Mouse (Mus musculus) left cerebral cortex, adult 18-20 months (tissue): ENCODE results near the gene Adam26a. TPM values are rescaled to one million over a fixed set of nuclear protein-coding genes. Genes with fewer than 3 reads are reported as not detected.
"Not testable (repeated sequence)": the region's sequence is repeated elsewhere in the genome, so short reads cannot be mapped to it uniquely, and the experiment has no call there.

ENCODE experiments used
- DNase-seq, 2 experiments: peaks; one replicate each; pipeline ENCODE4 v3.0.0; 2021 to 2022; ENCODE audit warnings: low spot score in 2 of 2, mixed read lengths in 1 of 2
- long read RNA-seq, 2 experiments: library from polyadenylated mRNA; stranded (forward); transcript quantifications; one replicate each; pipeline ENCODE4 v2.0.0; 2021
- total RNA-seq, 2 experiments: library from RNA; stranded (reverse); gene quantifications; 2 replicates each; pipeline ENCODE4 v1.2.3; 2021

The Adam26a gene
- not detected for total RNA-seq
- long read RNA-seq, experiment 1 = 0 reads
- long read RNA-seq, experiment 2 = 0 reads

GRCm38 (mm10) chr8:43576607-43577006, at the start of gene Adam26a:
Gene Adam26a (minus strand): TSS chr8:43576707.
- not testable (repeated sequence) for DNase-seq

GRCm38 (mm10) chr8:43616046-43616445, 39.5 kb upstream of the Adam26a start:
- no peak for DNase-seq

DNA sequence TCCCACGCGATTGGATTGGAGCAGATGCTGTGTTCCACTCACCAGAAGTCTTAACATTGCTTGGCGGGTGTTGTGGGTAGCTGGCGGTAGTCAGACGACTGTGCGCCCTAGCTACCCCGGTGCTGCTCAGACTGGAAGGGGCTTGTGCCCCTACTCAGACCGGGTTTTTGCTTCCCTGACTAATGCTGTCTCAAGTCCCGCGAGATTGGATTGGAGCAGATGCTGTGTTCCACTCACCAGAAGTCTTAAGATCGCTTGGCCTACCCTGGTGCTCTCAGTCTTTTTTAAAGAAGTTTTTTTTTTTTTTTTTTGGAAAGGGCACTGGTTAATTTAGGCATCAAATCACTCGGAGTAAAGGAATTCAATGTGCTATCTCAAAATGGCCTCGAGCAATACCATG, 27.1 kb upstream of the Adam26a start:
- not testable (repeated sequence) for DNase-seq

GRCm38 (mm10) chr8:43603166-43603565, 26.7 kb upstream of the Adam26a start:
- DNase-seq = not testable (repeated sequence)

DNA sequence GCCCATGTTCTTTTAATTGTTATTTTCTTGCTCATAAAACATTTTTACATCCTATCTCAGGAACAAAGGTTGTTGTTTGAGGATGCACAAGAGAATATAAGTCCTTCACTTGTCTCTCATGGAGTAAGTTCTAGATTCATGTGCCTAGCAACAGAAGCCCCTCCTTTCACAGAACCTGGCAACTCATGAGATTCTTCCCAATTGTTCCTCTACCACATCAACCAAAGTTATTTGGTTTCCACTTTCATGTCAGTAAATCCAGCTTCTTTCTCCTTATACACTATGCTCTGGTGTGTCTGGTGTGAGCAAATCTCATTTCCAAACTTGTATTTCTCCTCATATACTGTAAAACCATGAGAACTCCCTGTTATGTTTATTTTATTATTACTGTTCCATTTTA, 48.5 kb downstream of the Adam26a start, which contains the start of gene Adam26b:
Gene Adam26b, minus strand, starts transcription at position 101 of the 400 bp plus-strand sequence.
- DNase-seq = not testable (repeated sequence)

Other genes starting within 250 kb of the Adam26a start
- gene Adam26b, start 48.6 kb downstream of the Adam26a start, total RNA-seq = not detected
- not detected for gene Gm5346, start 50.6 kb upstream of the Adam26a start, total RNA-seq
- gene Adam34, start 133.3 kb upstream of the Adam26a start, total RNA-seq = not detected